Mouse (Mus musculus): ENCODE measurements around the gene Dnaic1. TPM values are rescaled to one million over a fixed set of nuclear protein-coding genes. Genes with fewer than 3 reads are reported as not detected.

Gene Dnaic1
- polyA plus RNA-seq, 1 experiment from 2014 or later = 1.0 TPM

- Histone ChIP-seq H3K36me3 (ENCODE audit: poor library complexity, severe bottlenecking) (peaks cover 66% of the 10 kb centered on the region), H3K9me3 (replicated peaks) (no peaks in the 10 kb centered on the region), H3K4me3 (no peak overlapping the region), H3K27me3 (no peaks in the 10 kb centered on the region), H3K4me2 (no peak overlapping the region), H3K4me1 (peaks cover 63% of the 10 kb centered on the region), H3K9ac (peak overlapping the region; percentile 12; the same call in 1 of the 2 replicates), H3K27ac (no peak overlapping the region)
- WGBS = 20% methylated on average over 24 of the region's 25 CpGs
- ATAC-seq = no peak
Measured at GRCm38 (mm10) chr4:41658566-41659384, 89.2 kb downstream of the Dnaic1 start.

- Histone ChIP-seq H3K36me3 (ENCODE audit: poor library complexity, severe bottlenecking) (peaks cover 74% of the 10 kb centered on the region), H3K27ac (no peak overlapping the region), H3K9ac (0 out of 2 replicates have a peak overlapping the region, but pooled peaks have one; percentile 36), H3K9me3 (replicated peaks) (no peaks in the 10 kb centered on the region), H3K4me3 (no peak overlapping the region), H3K4me1 (peaks cover 65% of the 10 kb centered on the region), H3K4me2 (no peak overlapping the region), H3K27me3 (no peaks in the 10 kb centered on the region)
- WGBS = 55% methylated on average over 12 of the region's 13 CpGs
- ATAC-seq = no peak
Measured at GRCm38 (mm10) chr4:41659556-41659955, 90.0 kb downstream of the Dnaic1 start.

DNA sequence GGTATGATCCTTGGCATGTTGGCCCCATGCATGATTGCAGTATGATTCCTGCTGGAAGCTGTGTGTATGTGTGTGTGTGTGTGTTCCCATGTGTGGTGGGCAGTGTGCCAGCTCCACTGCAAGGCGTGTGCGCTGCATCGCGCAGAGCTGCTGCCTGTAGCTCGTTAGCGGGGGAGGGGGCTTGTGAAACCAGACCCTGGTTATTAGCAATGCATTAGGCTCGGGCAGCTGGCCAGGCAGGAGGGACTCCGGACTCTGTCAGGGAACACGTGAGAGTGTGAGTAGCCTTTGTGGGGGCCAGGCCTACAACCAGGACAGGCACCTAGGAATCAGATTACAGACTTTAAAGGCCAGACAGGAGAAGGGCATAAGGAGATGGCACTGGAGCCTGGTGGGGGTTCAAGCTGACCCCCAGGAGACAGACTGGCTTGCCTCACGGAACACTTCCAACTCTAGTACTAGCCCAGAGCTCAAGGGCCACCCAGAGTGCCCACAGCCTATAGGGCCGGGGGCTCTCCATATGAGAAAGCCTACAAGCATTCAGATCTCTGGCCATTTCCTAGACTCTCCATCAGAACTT lies 91.4 kb downstream of the Dnaic1 start:
- Histone ChIP-seq H3K36me3 (ENCODE audit: poor library complexity, severe bottlenecking) (peaks cover 81% of the 10 kb centered on the region), H3K27me3 (no peaks in the 10 kb centered on the region), H3K27ac (no peak overlapping the region), H3K4me3 (no peak overlapping the region), H3K9ac (no peak overlapping the region), H3K9me3 (replicated peaks) (no peaks in the 10 kb centered on the region), H3K4me2 (no peak overlapping the region), H3K4me1 (peaks cover 78% of the 10 kb centered on the region)
- peak; percentile 47; the same call in 1 of the 2 replicates for ATAC-seq
- 10% methylated on average over 11 of the region's 11 CpGs for WGBS

- WGBS = 87% methylated on average over 11 of the region's 11 CpGs
- Histone ChIP-seq H3K4me2 (no peak overlapping the region), H3K27me3 (no peaks in the 10 kb centered on the region), H3K36me3 (ENCODE audit: poor library complexity, severe bottlenecking) (peaks cover 79% of the 10 kb centered on the region), H3K27ac (no peak overlapping the region; the same call in 1 of the 2 replicates), H3K9me3 (replicated peaks) (no peaks in the 10 kb centered on the region), H3K4me3 (no peak overlapping the region), H3K4me1 (peaks cover 78% of the 10 kb centered on the region), H3K9ac (no peak overlapping the region)
- no peak for ATAC-seq
Measured at GRCm38 (mm10) chr4:41662723-41663122, 93.1 kb downstream of the Dnaic1 start.

DNA sequence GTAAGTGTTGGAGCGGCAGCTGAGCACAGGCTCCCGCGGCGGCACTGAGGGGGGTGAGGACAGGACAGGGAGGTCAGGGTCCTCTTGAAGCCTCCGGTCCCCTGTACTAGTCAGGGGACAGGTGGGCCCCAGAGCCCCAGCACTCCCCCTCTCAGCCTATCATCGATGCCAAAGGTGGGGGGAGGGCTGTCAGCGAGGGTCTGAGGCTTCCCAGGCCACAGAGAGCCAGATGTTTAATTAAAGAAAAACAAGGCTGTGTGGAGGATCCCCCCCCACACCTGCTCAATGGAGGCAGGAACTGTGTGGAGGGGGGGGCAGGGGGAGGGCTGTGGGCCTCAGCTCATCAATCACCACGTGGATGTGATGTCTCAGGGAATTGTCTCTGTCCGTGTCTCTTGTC lies 94.0 kb downstream of the Dnaic1 start:
- H3K4me1 ChIP-seq = peaks cover 72% of the 10 kb centered on the region
- ATAC-seq = no peak
- H3K36me3 ChIP-seq (ENCODE audit: poor library complexity, severe bottlenecking) = peaks cover 74% of the 10 kb centered on the region
- no peaks in the 10 kb centered on the region for H3K27me3 ChIP-seq
- H3K27ac ChIP-seq = no peak overlapping the region
- whole genome bisulfite sequencing = 64% methylated on average over 9 of the region's 9 CpGs
- no peaks in the 10 kb centered on the region for H3K9me3 ChIP-seq (replicated peaks)
- no peak overlapping the region for H3K4me2 ChIP-seq
- H3K9ac ChIP-seq = peak overlapping the region; percentile 12; the same call in 1 of the 2 replicates
- no peak overlapping the region for H3K4me3 ChIP-seq

- Histone ChIP-seq H3K36me3 (ENCODE audit: poor library complexity, severe bottlenecking) (peaks cover 72% of the 10 kb centered on the region), H3K27ac (no peak overlapping the region; the same call in 1 of the 2 replicates), H3K4me3 (no peak overlapping the region), H3K4me2 (no peak overlapping the region), H3K9ac (no peak overlapping the region), H3K4me1 (peaks cover 63% of the 10 kb centered on the region), H3K9me3 (replicated peaks) (no peaks in the 10 kb centered on the region), H3K27me3 (no peaks in the 10 kb centered on the region)
- ATAC-seq = no peak
- 61% methylated on average over 7 of the region's 7 CpGs for WGBS
Measured at GRCm38 (mm10) chr4:41664533-41664932, 95.0 kb downstream of the Dnaic1 start.

- Histone ChIP-seq H3K4me2 (no peak overlapping the region), H3K9ac (peak overlapping the region; percentile 6; the same call in 1 of the 2 replicates)
- WGBS = 7% methylated on average over 6 of the region's 8 CpGs
Measured at GRCm38 (mm10) chr4:41665009-41665675, 95.6 kb downstream of the Dnaic1 start.

GRCm38 (mm10) chr4:41666646-41667045 lies 97.1 kb downstream of the Dnaic1 start:
- 80% methylated on average over 11 of the region's 11 CpGs for WGBS
- Histone ChIP-seq H3K4me3 (no peak overlapping the region), H3K4me2 (no peak overlapping the region), H3K9ac (no peak overlapping the region), H3K9me3 (replicated peaks) (no peaks in the 10 kb centered on the region), H3K36me3 (ENCODE audit: poor library complexity, severe bottlenecking) (peaks cover 80% of the 10 kb centered on the region), H3K27me3 (no peaks in the 10 kb centered on the region), H3K4me1 (peaks cover 56% of the 10 kb centered on the region), H3K27ac (no peak overlapping the region)
- ATAC-seq = no peak

More at GRCm38 (mm10) chr4:41665009-41665675, 95.6 kb downstream of the Dnaic1 start:
- Histone ChIP-seq H3K27me3 (no peaks in the 10 kb centered on the region), H3K27ac (peak overlapping the region; percentile 31), H3K9me3 (replicated peaks) (no peaks in the 10 kb centered on the region), H3K4me3 (no peak overlapping the region), H3K36me3 (ENCODE audit: poor library complexity, severe bottlenecking) (peaks cover 74% of the 10 kb centered on the region), H3K4me1 (peaks cover 57% of the 10 kb centered on the region)
- ATAC-seq = no peak

- Histone ChIP-seq H3K27ac (peak overlapping the region; percentile 91), H3K36me3 (ENCODE audit: poor library complexity, severe bottlenecking) (peaks cover 48% of the 10 kb centered on the region), H3K4me2 (no peak overlapping the region), H3K9ac (0 out of 2 replicates have a peak overlapping the region, but pooled peaks have one; percentile 2), H3K9me3 (replicated peaks) (no peaks in the 10 kb centered on the region), H3K4me3 (no peak overlapping the region), H3K4me1 (peaks cover 56% of the 10 kb centered on the region), H3K27me3 (no peaks in the 10 kb centered on the region)
- ATAC-seq = no peak
- 74% methylated on average over 18 of the region's 18 CpGs for WGBS
Measured at GRCm38 (mm10) chr4:41670836-41671235, 101.3 kb downstream of the Dnaic1 start.

DNA sequence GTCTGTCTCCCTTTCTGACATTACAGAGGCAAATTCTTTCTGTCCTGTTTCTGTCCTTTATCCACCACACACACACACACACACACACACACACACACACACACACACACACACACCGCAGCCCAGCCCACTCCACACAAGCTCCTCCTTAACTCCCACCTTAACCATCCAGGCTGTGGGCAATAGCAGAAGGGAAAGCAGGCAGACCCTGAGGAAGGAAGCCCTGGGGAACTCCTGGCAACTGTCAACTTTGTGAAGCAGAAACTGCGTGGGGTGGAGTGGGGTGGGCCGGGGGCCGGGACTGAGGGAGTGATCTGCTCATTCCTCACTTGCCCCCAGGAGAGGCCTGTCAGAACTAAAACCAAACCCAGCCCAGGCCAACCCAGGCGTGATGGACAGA lies 101.9 kb downstream of the Dnaic1 start:
- H3K9ac ChIP-seq = peak overlapping the region; percentile 45; the same call in 1 of the 2 replicates
- peaks cover 63% of the 10 kb centered on the region for H3K4me1 ChIP-seq
- peak overlapping the region; percentile 91 for H3K27ac ChIP-seq
- ATAC-seq = peak; percentile 41
- H3K9me3 ChIP-seq (replicated peaks) = no peaks in the 10 kb centered on the region
- whole genome bisulfite sequencing = 11% methylated on average over 5 of the region's 5 CpGs
- H3K4me2 ChIP-seq = peak overlapping the region; percentile 45
- peaks cover 43% of the 10 kb centered on the region for H3K36me3 ChIP-seq (ENCODE audit: poor library complexity, severe bottlenecking)
- H3K4me3 ChIP-seq = no peak overlapping the region
- no peaks in the 10 kb centered on the region for H3K27me3 ChIP-seq

DNA sequence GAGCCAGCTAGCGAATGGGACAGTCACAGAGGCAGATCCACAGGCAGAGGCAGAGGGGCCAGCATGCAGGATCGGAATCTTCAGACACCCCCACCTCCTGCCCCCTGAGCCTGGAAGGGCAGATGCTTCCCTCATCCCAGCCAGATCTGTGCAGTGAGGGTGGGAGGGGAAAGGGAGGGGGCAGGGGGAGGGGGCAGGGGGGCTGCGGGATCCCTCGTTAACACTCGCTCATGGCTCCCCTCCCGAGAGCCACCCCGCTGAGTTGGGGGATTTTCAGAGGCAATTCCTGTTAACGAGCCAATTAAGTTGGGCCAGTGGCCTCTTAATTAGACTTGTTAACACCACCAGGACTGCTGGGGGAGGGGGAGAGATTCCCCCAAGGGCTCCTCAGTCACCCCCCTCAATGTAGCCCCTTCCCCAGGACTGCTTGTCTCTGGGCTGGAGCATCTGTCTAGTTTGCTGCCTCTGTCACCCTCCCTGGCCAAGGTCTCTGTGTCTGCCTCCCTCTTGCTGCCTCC lies 102.4 kb downstream of the Dnaic1 start:
- peak overlapping the region; percentile 45 for H3K4me2 ChIP-seq
- 0% methylated on average over 8 of the region's 8 CpGs for WGBS
- H3K27ac ChIP-seq = peak overlapping the region; percentile 91
- H3K27me3 ChIP-seq = no peaks in the 10 kb centered on the region
- peaks cover 39% of the 10 kb centered on the region for H3K36me3 ChIP-seq (ENCODE audit: poor library complexity, severe bottlenecking)
- 0 out of 2 replicates have a peak overlapping the region, but pooled peaks have one; percentile 0 for H3K4me3 ChIP-seq
- peaks cover 68% of the 10 kb centered on the region for H3K4me1 ChIP-seq
- peak overlapping the region; percentile 52 for H3K9ac ChIP-seq
- peak; percentile 72 for ATAC-seq
- H3K9me3 ChIP-seq (replicated peaks) = no peaks in the 10 kb centered on the region

Measured in forebrain, embryonic 13.5 days (tissue).